Mouse (Mus musculus) thymus, postnatal 36 days (tissue): ENCODE results near the gene Adam8.

Experiments used
- DNase-seq, 2 experiments: peaks; one replicate each; pipeline ENCODE4 v3.0.0; 2022; ENCODE audit warnings: mixed read lengths in 2 of 2

Adam8 gene

DNA sequence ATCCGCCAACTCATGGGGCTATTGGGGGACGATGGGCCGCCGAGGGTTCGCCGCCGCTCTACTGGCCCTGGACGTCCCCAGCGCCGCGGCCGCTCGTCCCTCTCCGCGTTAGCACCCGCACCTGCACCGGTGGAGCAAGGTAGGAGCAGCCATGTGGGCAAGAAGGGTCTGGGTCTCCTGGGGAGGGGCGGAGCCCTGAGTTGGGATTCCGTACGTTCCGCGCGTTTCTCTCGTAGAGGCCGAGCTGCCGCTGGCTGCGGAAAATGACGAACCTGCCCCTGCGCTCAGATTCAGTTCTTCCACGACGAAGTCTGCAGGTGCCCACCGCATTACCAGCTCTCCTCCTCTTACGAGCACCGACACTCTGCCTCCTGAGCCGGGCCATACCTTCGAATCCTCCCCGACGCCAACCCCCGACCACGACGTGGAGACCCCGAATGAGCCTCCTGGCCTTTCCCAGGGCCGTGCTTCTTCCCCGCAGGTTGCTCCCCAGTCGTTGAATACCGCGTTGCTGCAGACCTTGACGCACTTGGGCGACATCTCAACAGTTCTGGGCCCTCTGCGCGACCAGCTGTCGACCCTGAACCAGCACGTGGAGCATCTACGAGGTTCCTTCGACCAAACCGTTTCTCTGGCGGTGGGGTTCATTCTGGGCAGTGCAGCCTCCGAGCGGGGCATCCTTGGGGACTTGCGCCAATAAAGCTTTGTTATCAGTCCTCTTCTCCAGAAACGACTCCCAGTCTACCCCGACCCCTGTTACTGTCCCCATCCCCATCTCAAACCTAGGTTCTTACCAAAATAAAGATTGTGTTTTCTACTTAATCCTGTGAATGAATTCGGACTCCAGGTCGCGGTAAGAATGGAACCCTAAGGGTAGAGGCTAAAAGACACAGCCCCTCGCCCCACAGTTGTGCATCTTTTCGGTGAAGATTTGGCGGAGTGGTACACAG, 47.8 kb downstream of the Adam8 start:
- no peak for DNase-seq

DNA sequence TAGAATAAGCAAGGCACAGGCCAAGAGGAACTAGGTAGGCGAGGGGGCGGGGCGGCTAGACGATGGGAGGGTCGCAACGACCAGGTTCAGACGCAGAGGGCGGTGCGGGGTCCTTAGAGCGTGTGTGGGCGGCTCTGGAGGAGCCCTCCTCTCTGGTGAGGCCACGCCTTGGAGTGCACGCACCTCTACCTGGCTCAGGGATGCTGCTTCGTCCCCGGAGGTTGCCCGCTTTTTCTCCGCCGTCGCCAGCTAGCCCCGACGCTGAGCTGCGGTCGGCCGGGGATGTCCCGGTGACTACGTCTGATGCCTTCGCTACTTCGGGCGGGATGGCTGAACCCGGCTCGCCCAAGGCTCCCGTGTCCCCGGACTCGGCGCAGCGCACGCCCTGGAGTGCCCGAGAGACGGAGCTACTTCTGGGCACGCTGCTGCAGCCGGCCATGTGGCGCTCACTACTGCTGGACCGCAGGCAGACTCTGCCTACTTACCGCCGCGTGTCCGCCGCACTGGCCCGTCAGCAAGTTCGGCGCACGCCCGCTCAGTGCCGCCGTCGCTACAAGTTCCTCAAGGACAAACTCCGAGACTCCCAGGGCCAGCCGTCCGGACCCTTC, 48.6 kb downstream of the Adam8 start, which contains the start of gene Utf1:
Utf1 (plus strand) TSS at position 116 of the 608 bp plus-strand sequence.
- DNase-seq = peak; percentile 16 to 20

DNA sequence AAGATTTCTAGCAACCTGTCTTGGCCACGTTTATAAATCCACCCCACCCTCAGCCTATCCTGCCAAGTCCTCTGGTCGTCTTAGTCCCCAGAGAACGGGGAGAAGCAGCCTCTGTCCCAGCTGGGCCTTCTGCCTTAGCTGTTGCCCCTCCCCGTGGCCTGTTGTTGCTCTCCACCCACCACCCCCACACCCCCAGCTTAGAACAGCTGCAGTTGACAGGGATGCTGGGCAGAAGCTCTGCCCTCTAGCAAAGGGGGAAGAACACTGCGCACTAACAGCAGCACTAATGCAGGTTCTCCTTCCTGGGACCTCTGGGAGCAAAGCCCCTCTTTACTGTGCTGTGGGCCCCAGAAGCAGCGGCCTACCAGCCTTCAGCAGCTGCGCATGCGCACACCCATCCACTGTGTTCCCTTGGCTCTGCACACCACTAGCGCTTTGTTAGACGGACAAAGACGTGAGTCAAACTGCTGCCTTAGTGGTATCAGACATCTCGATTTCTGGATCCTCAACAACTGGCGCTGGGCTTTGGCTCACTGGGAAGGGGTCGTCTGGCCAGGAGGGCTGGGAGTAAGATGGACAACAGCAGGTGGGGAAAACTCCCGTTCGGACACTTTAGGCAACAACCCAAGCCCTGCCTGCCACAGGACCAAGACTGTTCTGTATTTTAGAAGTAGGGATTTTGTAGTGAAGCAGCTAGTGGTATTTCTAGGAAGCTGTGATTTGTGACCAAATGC, 51.7 kb downstream of the Adam8 start:
- DNase-seq = no peak

DNA sequence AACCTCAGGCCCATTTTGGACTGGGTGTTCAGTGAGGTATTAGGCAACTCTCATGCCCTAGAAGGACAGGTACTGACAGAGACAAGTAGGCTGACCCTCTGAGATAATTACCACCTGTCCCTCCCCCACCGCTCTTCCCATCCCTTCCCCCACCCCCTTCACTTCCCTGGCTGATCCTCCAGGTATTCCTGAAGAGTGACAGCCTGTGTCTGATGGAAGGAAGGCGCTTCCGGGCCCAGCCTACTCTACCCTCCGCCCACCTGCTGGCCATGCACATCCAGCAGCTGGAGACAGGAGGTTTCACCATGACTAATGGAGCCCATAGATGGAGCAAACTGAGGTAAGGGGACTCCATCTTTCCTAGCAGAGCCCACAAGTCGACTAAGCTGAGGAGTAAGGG, 54.6 kb downstream of the Adam8 start:
- no peak for DNase-seq

DNA sequence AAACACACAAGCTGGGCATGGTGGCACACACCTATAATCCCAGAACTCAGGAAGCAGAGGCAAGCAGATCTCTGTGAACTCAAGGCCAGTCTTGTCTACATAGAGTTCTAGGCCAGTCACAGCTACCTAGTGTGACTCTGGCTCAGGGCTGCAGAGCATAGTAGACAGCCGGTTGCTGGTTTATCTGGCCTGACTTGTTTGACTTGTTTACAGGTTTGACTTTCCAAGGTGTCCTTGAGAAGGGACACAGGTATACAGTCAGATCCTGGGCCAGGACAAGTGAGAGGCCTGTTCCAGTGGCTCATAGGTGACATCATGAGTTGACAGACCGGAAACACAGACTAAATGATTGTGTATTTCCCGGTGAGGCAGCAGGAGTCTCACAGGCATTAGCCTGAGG, 55.2 kb downstream of the Adam8 start:
- no peak for DNase-seq

DNA sequence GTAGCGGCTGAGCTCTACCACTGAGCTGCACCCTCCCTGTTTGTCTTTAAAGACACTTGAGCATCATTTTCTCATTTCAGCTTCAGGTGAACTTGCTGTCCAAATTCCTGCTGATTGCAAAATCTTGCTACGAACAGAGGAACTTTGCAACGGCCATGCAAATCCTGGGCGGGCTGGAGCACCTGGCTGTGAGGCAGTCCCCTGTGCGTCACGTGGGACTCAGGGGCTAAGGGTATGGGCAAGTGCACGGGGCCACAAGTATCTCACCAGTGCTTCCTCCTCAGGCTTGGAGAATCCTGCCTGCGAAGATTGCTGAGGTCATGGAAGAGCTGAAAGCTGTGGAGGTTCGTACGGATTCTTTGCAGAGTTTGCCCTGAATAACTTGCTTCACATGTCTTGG, 55.7 kb downstream of the Adam8 start:
- no peak for DNase-seq

DNA sequence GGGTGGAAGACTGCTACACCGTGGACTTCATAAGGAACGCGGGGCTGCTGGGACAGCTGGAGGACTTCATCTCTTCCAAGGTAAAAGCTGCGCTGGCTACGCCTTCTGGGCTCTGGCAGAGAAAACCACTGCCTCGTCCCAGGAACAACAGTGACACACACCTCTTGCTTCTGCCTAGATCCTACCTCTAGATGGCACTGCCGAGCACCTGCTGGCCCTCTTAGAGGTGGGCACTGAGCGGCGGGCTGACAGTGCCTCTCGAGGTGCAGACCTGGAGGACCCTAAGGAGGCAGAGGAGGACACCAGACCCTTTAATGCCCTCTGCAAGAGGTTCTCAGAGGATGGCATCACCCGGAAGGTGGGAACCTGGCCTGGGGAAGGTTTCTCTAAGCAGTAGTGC, 61.6 kb downstream of the Adam8 start:
- DNase-seq = peak; percentile 44 to 47
